Mouse (Mus musculus) olfactory bulb, adult 2 months (tissue): Measurements from ENCODE around the gene Gm20696. TPM values are rescaled to one million over a fixed set of nuclear protein-coding genes. Genes with fewer than 3 reads are reported as not detected.

ENCODE experiments used
- H3K27ac ChIP-seq: fragments of 200-500 bp; 2 replicates; pipeline ENCODE4 v1.5.1; 2012; ENCODE audit warnings: low read depth, low read length; ENCODE audit not compliant: insufficient read depth
- H3K4me1 ChIP-seq: fragments of 200-500 bp; 2 replicates; pipeline ENCODE4 v1.6.1; 2012; ENCODE audit warnings: low read length; ENCODE audit not compliant: control insufficient read depth, insufficient read depth
- H3K4me3 ChIP-seq: fragments of 200-500 bp; 2 replicates; pipeline ENCODE4 v1.5.1; 2012; ENCODE audit warnings: mild to moderate bottlenecking, low read depth, low read length, moderate library complexity; ENCODE audit not compliant: insufficient read depth
- CTCF ChIP-seq: fragments of 200-500 bp; IDR thresholded peaks from 2 replicates; pipeline ENCODE4 v1.5.1; 2012; ENCODE audit warnings: low read depth, mild to moderate bottlenecking, low read length, moderate library complexity; ENCODE audit not compliant: insufficient read depth
- POLR2A ChIP-seq: fragments of 200-500 bp; IDR thresholded peaks from 2 replicates; pipeline ENCODE4 v1.6.1; 2012; ENCODE audit warnings: mild to moderate bottlenecking, low read depth, low read length, moderate library complexity; ENCODE audit not compliant: insufficient read depth
- WGBS: fragments of 180-500 bp; shearing (Covaris S2); methylation state at CpG from one replicate; pipeline ENCODE4 v1.1.7; 2018; 5-methylcytosine and 5-hydroxymethylcytosine counted together
- polyA plus RNA-seq: library from polyadenylated mRNA; stranded (reverse); fragments of >200 nt; gene quantifications from 2 replicates; pipeline ENCODE4 v1.2.4, GENCODE M21; 2012; ENCODE audit warnings: low replicate concordance; ENCODE audit not compliant: missing spikeins, insufficient read depth, insufficient read length

Gm20696 gene
- polyA plus RNA-seq, 1 experiment = not detected

GRCm38 (mm10) chr6:99606079-99606478 lies 60.5 kb downstream of the Gm20696 start:
- Histone ChIP-seq H3K4me3 (no peak overlapping the region), H3K27ac (no peak overlapping the region), H3K4me1 (no peaks in the 10 kb centered on the region)
- WGBS = 81% methylated on average over 7 of the region's 7 CpGs
- TF ChIP-seq CTCF (no peak), POLR2A (no peak)

GRCm38 (mm10) chr6:99604758-99605157 lies 61.8 kb downstream of the Gm20696 start:
- WGBS = 57% methylated on average over 2 of the region's 2 CpGs
- no peak overlapping the region for H3K27ac ChIP-seq
- TF ChIP-seq POLR2A = no peak
- TF ChIP-seq CTCF = no peak
- H3K4me1 ChIP-seq = no peaks in the 10 kb centered on the region
- H3K4me3 ChIP-seq = no peak overlapping the region

- 85% methylated on average over 7 of the region's 7 CpGs for WGBS
- no peak overlapping the region for H3K4me3 ChIP-seq
- H3K27ac ChIP-seq = no peak overlapping the region
- no peaks in the 10 kb centered on the region for H3K4me1 ChIP-seq
- TF ChIP-seq CTCF (no peak), POLR2A (no peak)
Measured at GRCm38 (mm10) chr6:99602434-99602833, 64.2 kb downstream of the Gm20696 start.

- TF ChIP-seq CTCF = no peak
- TF ChIP-seq POLR2A = no peak
- Histone ChIP-seq H3K4me1 (no peaks in the 10 kb centered on the region), H3K27ac (no peak overlapping the region), H3K4me3 (no peak overlapping the region)
- WGBS = 83% methylated on average over 8 of the region's 8 CpGs
Measured at GRCm38 (mm10) chr6:99600886-99601285, 65.7 kb downstream of the Gm20696 start.

GRCm38 (mm10) chr6:99600168-99600793 lies 66.3 kb downstream of the Gm20696 start:
- H3K27ac ChIP-seq = no peak overlapping the region
- TF ChIP-seq CTCF (no peak), POLR2A (no peak)

GRCm38 (mm10) chr6:99599651-99600050 lies 66.9 kb downstream of the Gm20696 start:
- H3K4me3 ChIP-seq = no peak overlapping the region
- 43% methylated on average over 8 of the region's 8 CpGs for WGBS
- no peaks in the 10 kb centered on the region for H3K4me1 ChIP-seq
- no peak overlapping the region for H3K27ac ChIP-seq
- TF ChIP-seq POLR2A (no peak), CTCF (no peak)

More at GRCm38 (mm10) chr6:99600168-99600793, 66.3 kb downstream of the Gm20696 start:
- Histone ChIP-seq H3K4me1 (no peaks in the 10 kb centered on the region), H3K4me3 (no peak overlapping the region)
- WGBS = 27% methylated on average over 10 of the region's 10 CpGs

- Histone ChIP-seq H3K27ac (no peak overlapping the region), H3K4me1 (no peaks in the 10 kb centered on the region), H3K4me3 (no peak overlapping the region)
- 85% methylated on average over 5 of the region's 5 CpGs for WGBS
- TF ChIP-seq POLR2A (no peak), CTCF (no peak)
Measured at GRCm38 (mm10) chr6:99599229-99599628, 67.4 kb downstream of the Gm20696 start.

GRCm38 (mm10) chr6:99577040-99577439 lies 89.6 kb downstream of the Gm20696 start:
- no peak for TF ChIP-seq CTCF
- TF ChIP-seq POLR2A = no peak
- Histone ChIP-seq H3K4me3 (no peak overlapping the region), H3K27ac (no peak overlapping the region), H3K4me1 (peaks cover 2% of the 10 kb centered on the region; the same call in 1 of the 2 replicates)
- 61% methylated on average over 6 of the region's 6 CpGs for WGBS

- WGBS = 94% methylated on average over 6 of the region's 6 CpGs
- no peak overlapping the region for H3K4me3 ChIP-seq
- no peak overlapping the region for H3K27ac ChIP-seq
- TF ChIP-seq POLR2A (no peak), CTCF (no peak)
- H3K4me1 ChIP-seq = peaks cover 4% of the 10 kb centered on the region; the same call in 1 of the 2 replicates
Measured at GRCm38 (mm10) chr6:99575633-99576032, 91.0 kb downstream of the Gm20696 start.
